Mouse (Mus musculus) midbrain, embryonic 13.5 days (tissue): ENCODE data around the gene 6030408B16Rik. TPM values are rescaled to one million over a fixed set of nuclear protein-coding genes. Genes with fewer than 3 reads are reported as not detected.

Experiments
- ATAC-seq: fragments of 200-750 bp; cut with Nextera tagmentation; 2 replicates; pipeline ENCODE4 v1.8.0; 2017; ENCODE audit warnings: mild to moderate bottlenecking, moderate TSS enrichment, moderate library complexity
- H3K27ac ChIP-seq: fragments of 300-500 bp; sonication (generic); 2 replicates; pipeline ENCODE4 v1.5.1; 2015; ENCODE audit warnings: inconsistent platforms, mild to moderate bottlenecking, moderate library complexity
- H3K27me3 ChIP-seq: fragments of 300-500 bp; sonication (generic); 2 replicates; pipeline ENCODE4 v1.6.1; 2015; ENCODE audit warnings: mild to moderate bottlenecking, inconsistent platforms
- H3K36me3 ChIP-seq: fragments of 300-500 bp; sonication (generic); 2 replicates; pipeline ENCODE4 v1.6.1; 2015; ENCODE audit warnings: mild to moderate bottlenecking, inconsistent platforms
- H3K4me1 ChIP-seq: fragments of 300-500 bp; sonication (generic); replicated peaks from 2 replicates; pipeline ENCODE4 v1.6.1; 2015; ENCODE audit warnings: inconsistent platforms
- H3K4me2 ChIP-seq: fragments of 300-500 bp; sonication (generic); replicated peaks from 2 replicates; pipeline ENCODE4 v1.6.1; 2015; ENCODE audit warnings: moderate library complexity, mild to moderate bottlenecking, inconsistent platforms
- H3K4me3 ChIP-seq: fragments of 300-500 bp; sonication (generic); replicated peaks from 2 replicates; pipeline ENCODE4 v1.5.1; 2015; ENCODE audit warnings: mild to moderate bottlenecking, inconsistent platforms
- H3K9ac ChIP-seq: fragments of 300-500 bp; sonication (generic); replicated peaks from 2 replicates; pipeline ENCODE4 v1.6.1; 2015; ENCODE audit warnings: mild to moderate bottlenecking, inconsistent platforms
- H3K9me3 ChIP-seq: fragments of 300-500 bp; sonication (generic); 2 replicates; pipeline ENCODE4 v1.6.1; 2016; ENCODE audit warnings: mild to moderate bottlenecking, inconsistent platforms
- WGBS: fragments of 180-500 bp; shearing (Covaris S2); methylation state at CpG from one replicate; pipeline ENCODE4 v1.1.7; 2015; 5-methylcytosine and 5-hydroxymethylcytosine counted together
- polyA plus RNA-seq: library from polyadenylated mRNA; unstranded; fragments of >200 nt; fragmentation: Nextera tagmentation; extraction: Ambion mirVana; gene quantifications from 2 replicates; pipeline ENCODE4 v1.2.1, GENCODE M21; 2015

6030408B16Rik gene
- polyA plus RNA-seq, 1 experiment from 2014 or later = 0.26 TPM

- 84% methylated on average over 4 of the region's 4 CpGs for WGBS
Observed at GRCm38 (mm10) chr15:101331090-101331489, 38.1 kb downstream of the 6030408B16Rik start.

GRCm38 (mm10) chr15:101332370-101332769 is 39.4 kb downstream of the 6030408B16Rik start:
- no peak overlapping the region for H3K9ac ChIP-seq
- H3K36me3 ChIP-seq = no peaks in the 10 kb centered on the region
- no peak overlapping the region for H3K4me2 ChIP-seq
- H3K9me3 ChIP-seq = no peaks in the 10 kb centered on the region
- no peak overlapping the region for H3K27ac ChIP-seq
- no peak overlapping the region for H3K4me3 ChIP-seq
- H3K4me1 ChIP-seq = no peaks in the 10 kb centered on the region
- ATAC-seq = no peak
- peaks cover 6% of the 10 kb centered on the region; the same call in 1 of the 2 replicates for H3K27me3 ChIP-seq
- WGBS = 69% methylated on average over 4 of the region's 4 CpGs

More at GRCm38 (mm10) chr15:101331090-101331489, 38.1 kb downstream of the 6030408B16Rik start:
- no peaks in the 10 kb centered on the region for H3K27me3 ChIP-seq
- no peak overlapping the region for H3K4me2 ChIP-seq
- no peak overlapping the region for H3K4me3 ChIP-seq
- ATAC-seq = no peak
- H3K9ac ChIP-seq = no peak overlapping the region
- H3K27ac ChIP-seq = no peak overlapping the region
- no peaks in the 10 kb centered on the region for H3K4me1 ChIP-seq
- H3K9me3 ChIP-seq = no peaks in the 10 kb centered on the region
- H3K36me3 ChIP-seq = no peaks in the 10 kb centered on the region

GRCm38 (mm10) chr15:101333165-101333564 is 40.2 kb downstream of the 6030408B16Rik start:
- no peaks in the 10 kb centered on the region for H3K4me1 ChIP-seq
- peaks cover 6% of the 10 kb centered on the region; the same call in 1 of the 2 replicates for H3K27me3 ChIP-seq
- H3K4me3 ChIP-seq = no peak overlapping the region
- H3K4me2 ChIP-seq = no peak overlapping the region
- no peak for ATAC-seq
- H3K9ac ChIP-seq = no peak overlapping the region
- H3K36me3 ChIP-seq = no peaks in the 10 kb centered on the region
- 38% methylated on average over 1 of the region's 1 CpGs for WGBS
- H3K9me3 ChIP-seq = no peaks in the 10 kb centered on the region
- H3K27ac ChIP-seq = no peak overlapping the region

GRCm38 (mm10) chr15:101333648-101334047 is 40.6 kb downstream of the 6030408B16Rik start:
- ATAC-seq = no peak
- WGBS = 51% methylated on average over 4 of the region's 4 CpGs
- H3K4me1 ChIP-seq = no peaks in the 10 kb centered on the region

GRCm38 (mm10) chr15:101336474-101337174 is 43.6 kb downstream of the 6030408B16Rik start:
- no peaks in the 10 kb centered on the region for H3K4me1 ChIP-seq
- 58% methylated on average over 24 of the region's 24 CpGs for WGBS
- no peak overlapping the region for H3K4me3 ChIP-seq
- no peaks in the 10 kb centered on the region for H3K9me3 ChIP-seq
- H3K27me3 ChIP-seq = peaks cover 6% of the 10 kb centered on the region; the same call in 1 of the 2 replicates
- no peak overlapping the region; the same call in 1 of the 2 replicates for H3K9ac ChIP-seq
- H3K36me3 ChIP-seq = no peaks in the 10 kb centered on the region
- H3K4me2 ChIP-seq = no peak overlapping the region
- no peak overlapping the region for H3K27ac ChIP-seq
- ATAC-seq = no peak

More at GRCm38 (mm10) chr15:101333648-101334047, 40.6 kb downstream of the 6030408B16Rik start:
- no peak overlapping the region for H3K27ac ChIP-seq
- no peak overlapping the region for H3K4me3 ChIP-seq
- no peak overlapping the region for H3K9ac ChIP-seq
- H3K4me2 ChIP-seq = no peak overlapping the region
- peaks cover 6% of the 10 kb centered on the region; the same call in 1 of the 2 replicates for H3K27me3 ChIP-seq
- H3K9me3 ChIP-seq = no peaks in the 10 kb centered on the region
- H3K36me3 ChIP-seq = no peaks in the 10 kb centered on the region

- no peaks in the 10 kb centered on the region for H3K36me3 ChIP-seq
- H3K9ac ChIP-seq = no peak overlapping the region
- H3K27me3 ChIP-seq = peaks cover 6% of the 10 kb centered on the region; the same call in 1 of the 2 replicates
- H3K9me3 ChIP-seq = no peaks in the 10 kb centered on the region
- WGBS = 82% methylated on average over 4 of the region's 4 CpGs
- H3K27ac ChIP-seq = no peak overlapping the region
- H3K4me2 ChIP-seq = no peak overlapping the region
- H3K4me3 ChIP-seq = no peak overlapping the region
- no peaks in the 10 kb centered on the region for H3K4me1 ChIP-seq
- ATAC-seq = no peak
Observed at GRCm38 (mm10) chr15:101338359-101338758, 45.3 kb downstream of the 6030408B16Rik start.

- Histone ChIP-seq H3K4me3 (no peak overlapping the region), H3K4me1 (no peaks in the 10 kb centered on the region), H3K27me3 (peaks cover 6% of the 10 kb centered on the region; the same call in 1 of the 2 replicates), H3K9ac (peak overlapping the region; percentile 10; the same call in 1 of the 2 replicates), H3K27ac (no peak overlapping the region), H3K36me3 (no peaks in the 10 kb centered on the region), H3K9me3 (no peaks in the 10 kb centered on the region), H3K4me2 (no peak overlapping the region)
- peak; percentile 94 for ATAC-seq
- WGBS = 0% methylated on average over 2 of the region's 2 CpGs
Observed at GRCm38 (mm10) chr15:101339537-101339936, 46.5 kb downstream of the 6030408B16Rik start.

- Histone ChIP-seq H3K27ac (no peak overlapping the region), H3K4me2 (no peak overlapping the region), H3K9ac (no peak overlapping the region), H3K4me3 (no peak overlapping the region), H3K36me3 (no peaks in the 10 kb centered on the region), H3K27me3 (no peaks in the 10 kb centered on the region), H3K9me3 (no peaks in the 10 kb centered on the region), H3K4me1 (no peaks in the 10 kb centered on the region)
- WGBS = 65% methylated on average over 5 of the region's 5 CpGs
- ATAC-seq = no peak
Observed at GRCm38 (mm10) chr15:101341797-101342515, 48.9 kb downstream of the 6030408B16Rik start.

Other genes with a start within 250 kb of the 6030408B16Rik start
- gene Gm47841, start 245.8 kb upstream of the 6030408B16Rik start, polyA plus RNA-seq = not detected in 2 replicates
- 0.11 and 0.15 TPM in 2 replicates for gene Fignl2, start 214.6 kb upstream of the 6030408B16Rik start, polyA plus RNA-seq
- not detected in 2 replicates for gene Ankrd33, start 177.5 kb upstream of the 6030408B16Rik start, polyA plus RNA-seq
- gene Acvrl1, start 164.7 kb upstream of the 6030408B16Rik start, polyA plus RNA-seq = 5.3 and 5.5 TPM in 2 replicates
- 18.2 and 19.2 TPM in 2 replicates for gene Acvr1b, start 119.1 kb upstream of the 6030408B16Rik start, polyA plus RNA-seq
- gene Grasp, start 69.0 kb upstream of the 6030408B16Rik start, polyA plus RNA-seq = 1.7 and 2.4 TPM in 2 replicates
- gene Nr4a1, start 38.9 kb upstream of the 6030408B16Rik start, polyA plus RNA-seq = 2.8 and 3.1 TPM in 2 replicates
- 79.1 and 82.8 TPM in 2 replicates for gene Atg101, start 8.9 kb upstream of the 6030408B16Rik start, polyA plus RNA-seq
- gene Krt80, start 77.0 kb downstream of the 6030408B16Rik start, polyA plus RNA-seq = 0.05 and 0.09 TPM in 2 replicates
- 0.05 and 0.32 TPM in 2 replicates for gene Krt7, start 117.8 kb downstream of the 6030408B16Rik start, polyA plus RNA-seq
- 0.17 and 0.19 TPM in 2 replicates for gene Krt87, start 145.6 kb downstream of the 6030408B16Rik start, polyA plus RNA-seq
- gene Krt88, start 154.5 kb downstream of the 6030408B16Rik start, polyA plus RNA-seq = not detected in 2 replicates
- not detected in 2 replicates for gene Krt81, start 170.5 kb downstream of the 6030408B16Rik start, polyA plus RNA-seq
- not detected in 2 replicates for gene Krt86, start 180.3 kb downstream of the 6030408B16Rik start, polyA plus RNA-seq
- gene Krt83, start 198.3 kb downstream of the 6030408B16Rik start, polyA plus RNA-seq = not detected in 2 replicates
- not detected in 2 replicates for gene Gm49425, start 224.0 kb downstream of the 6030408B16Rik start, polyA plus RNA-seq
- not detected in 2 replicates for gene Krt84, start 239.6 kb downstream of the 6030408B16Rik start, polyA plus RNA-seq